Mouse (Mus musculus) lung, adult 18-20 months (tissue): ENCODE results near the gene Ribc2.

ENCODE experiments used
- DNase-seq, 2 experiments: peaks; one replicate each; pipeline ENCODE4 v3.0.0; 2022; ENCODE audit warnings: mixed read lengths in 2 of 2

Ribc2 gene

DNA sequence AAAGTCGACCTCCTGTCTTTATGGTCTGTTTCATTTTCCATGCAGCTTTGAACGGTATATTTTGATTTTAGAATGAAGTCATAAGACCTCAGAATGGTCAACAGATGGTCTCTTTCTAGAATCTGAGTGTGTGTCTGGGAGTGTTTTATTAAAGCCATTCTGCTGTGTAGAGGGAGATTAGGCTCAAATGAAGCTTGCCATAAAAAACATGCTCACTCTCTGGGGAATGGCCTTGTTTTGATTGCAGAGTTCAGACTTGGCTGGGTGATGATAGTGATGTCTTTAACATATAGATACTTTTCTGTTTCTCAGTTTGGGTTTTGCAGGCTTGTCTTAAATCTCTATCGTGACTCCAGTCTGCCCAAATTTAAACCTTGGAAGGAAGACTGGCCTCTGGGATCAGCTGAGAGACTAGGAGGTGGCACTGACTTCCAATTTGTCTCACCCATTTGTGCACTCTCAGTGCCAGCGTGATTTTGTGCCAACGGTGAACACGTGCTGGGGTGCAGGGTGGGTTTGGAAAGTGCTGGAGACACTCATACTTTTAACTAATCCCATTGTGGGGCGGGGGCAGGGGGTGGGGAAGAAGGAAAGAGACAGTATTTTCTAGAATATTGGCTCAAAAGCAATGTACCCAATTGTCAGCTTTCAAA lies 47.8 kb downstream of the Ribc2 start:
- DNase-seq = no peak

DNA sequence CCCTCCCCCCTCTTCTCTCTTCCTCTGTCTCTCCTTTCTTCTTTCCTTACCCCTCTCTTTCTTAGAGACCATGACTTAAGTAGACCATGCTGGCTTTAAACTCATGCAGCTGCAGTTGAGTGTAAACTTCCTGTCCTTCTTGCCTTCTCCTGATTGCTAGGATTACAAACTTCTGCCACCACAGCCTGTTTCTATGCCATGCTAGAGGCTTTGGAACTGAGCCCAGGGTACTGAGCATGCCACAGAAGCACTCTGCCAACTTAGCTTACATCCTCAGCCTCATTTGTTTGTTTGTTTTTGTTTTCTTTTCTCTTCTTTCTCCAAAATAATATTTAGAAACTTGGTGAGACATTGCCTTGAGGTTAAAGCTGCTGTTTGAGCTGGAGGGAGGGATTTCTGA lies 48.5 kb downstream of the Ribc2 start:
- no peak for DNase-seq

DNA sequence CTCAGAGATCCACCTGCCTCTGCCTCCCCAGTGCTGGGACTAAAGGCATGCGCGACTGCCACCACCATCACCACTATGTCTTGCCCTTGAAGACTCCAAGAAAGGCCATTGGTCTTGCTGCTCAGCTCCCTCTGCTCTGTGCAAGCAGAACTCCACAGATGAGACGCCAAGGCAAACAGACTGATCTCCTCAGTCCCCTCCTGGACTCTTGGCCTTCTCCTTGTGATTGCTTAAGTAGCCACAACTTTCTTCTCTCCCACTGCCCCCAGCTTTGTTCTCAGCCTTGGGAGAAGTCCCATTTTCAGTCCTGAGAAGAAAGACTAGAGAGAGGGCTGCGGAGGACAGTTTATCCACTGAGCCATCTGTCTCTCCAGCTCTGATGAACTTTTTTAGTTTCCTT lies 50.2 kb downstream of the Ribc2 start:
- peak in 1 of 2 experiments; percentile 12 for DNase-seq

DNA sequence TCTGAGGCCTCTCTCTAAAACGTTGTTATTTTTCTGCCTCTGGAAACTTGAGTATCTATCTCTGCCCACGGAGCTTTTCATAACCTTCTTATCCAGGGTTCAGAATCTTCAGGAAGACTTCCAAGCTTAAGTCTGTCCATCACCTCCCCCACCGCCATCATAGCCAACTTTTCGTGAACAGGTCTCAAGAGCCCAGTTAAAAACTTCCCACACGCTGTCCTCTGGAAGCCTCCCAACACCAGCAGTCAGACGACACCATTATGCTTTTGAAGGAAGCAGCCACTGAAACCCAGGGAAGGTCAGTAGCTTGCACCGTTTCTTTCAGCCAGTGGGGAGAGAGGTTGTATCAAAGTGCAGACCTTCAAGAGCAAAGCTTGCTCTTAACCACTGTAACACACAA lies 55.0 kb downstream of the Ribc2 start:
- no peak for DNase-seq

DNA sequence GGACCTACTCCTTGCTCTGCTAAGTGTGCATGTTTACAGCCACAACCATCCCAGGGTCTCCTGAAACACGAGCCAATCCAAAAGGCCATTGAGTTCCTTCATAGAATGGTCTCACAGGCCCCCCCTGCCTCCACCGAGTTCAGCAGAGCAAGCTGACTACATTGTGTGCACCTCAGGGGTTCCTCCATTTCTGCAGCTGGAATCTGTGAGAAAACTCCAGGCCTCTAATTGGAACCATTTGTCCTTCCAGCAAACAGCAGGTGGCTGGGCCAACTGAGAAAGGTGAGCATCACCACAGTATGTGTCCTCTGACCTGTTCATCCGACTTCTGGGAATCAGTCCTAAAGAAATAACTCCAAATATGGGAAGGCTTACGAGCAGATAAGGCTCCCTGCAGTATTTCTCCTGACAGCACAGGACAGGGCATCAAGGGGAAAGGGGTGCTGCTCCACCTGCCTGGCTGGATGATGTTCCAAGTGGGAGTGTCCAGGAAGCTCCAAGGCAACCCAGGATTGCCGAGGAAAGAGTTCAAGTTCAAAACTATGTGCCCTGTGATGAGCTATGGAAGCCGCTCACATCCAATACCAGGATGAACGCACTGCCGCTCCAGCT lies 56.4 kb downstream of the Ribc2 start:
- no peak for DNase-seq
